Mouse (Mus musculus) left cerebral cortex, adult 2 months (tissue): ENCODE data around the gene Syt12. TPM values are rescaled to one million over a fixed set of nuclear protein-coding genes. Genes with fewer than 3 reads are reported as not detected.

Source experiments
- DNase-seq, 2 experiments: peaks; one replicate each; pipeline ENCODE4 v3.0.0; 2021 to 2022; ENCODE audit warnings: low spot score in 2 of 2, mixed read lengths in 1 of 2; ENCODE audit errors: extremely low spot score in 1 of 2
- H3K27ac ChIP-seq: fragments of 200-600 bp; 2 replicates; pipeline ENCODE4 v1.8.1; 2022
- H3K4me3 ChIP-seq: fragments of 200-600 bp; 2 replicates; pipeline ENCODE4 v1.8.1; 2022
- CTCF ChIP-seq: fragments of 200-600 bp; IDR thresholded peaks from 2 replicates; pipeline ENCODE4 v1.8.1; 2022; ENCODE audit warnings: antibody characterized with exemption, mild to moderate bottlenecking, moderate library complexity
- intact Hi-C: fragments of 180-260 bp; cut with DNase I; formaldehyde crosslinking; loops from one replicate; pipeline ENCODE4 v1.15.1; 2025
- long read RNA-seq, 2 experiments: library from polyadenylated mRNA; stranded (forward); transcript quantifications; one replicate each; pipeline ENCODE4 v2.0.0; 2021; ENCODE audit warnings: borderline mapping rate in 2 of 2
- total RNA-seq, 2 experiments: library from RNA; stranded (reverse); gene quantifications; 2 replicates each; pipeline ENCODE4 v1.2.3; 2021

Gene Syt12
- total RNA-seq, result 10 to 100 TPM; 36.8 to 39.8 TPM
- long read RNA-seq, experiment 1, transcript Syt12-201 (8 exons, 3,581 nt), result major isoform, 55 of 58 reads
- long read RNA-seq, experiment 1, partial matches to known transcripts, result 1 of 58 reads
- long read RNA-seq, experiment 1, other reads (novel, unspliced or antisense), result 2 of 58 reads
- long read RNA-seq, experiment 2, transcript Syt12-201 (8 exons, 3,581 nt), result major isoform, 20 of 30 reads
- long read RNA-seq, experiment 2, partial matches to known transcripts, result 4 of 30 reads
- long read RNA-seq, experiment 2, other reads (novel, unspliced or antisense), result 6 of 30 reads

- H3K27ac ChIP-seq, result peak within 1 kb of the TSS; percentile 92
- DNase-seq, result peak; percentile 59 to 72
- peak within 1 kb of the TSS; percentile 77 for H3K4me3 ChIP-seq
- intact Hi-C loops, result loop anchor here (5.0 kb wide), 2 partner anchors 80 to 220 kb away; partner anchors contain the start of genes Gm960 and Kdm2a
- no peak for TF ChIP-seq CTCF
Observed at GRCm38 (mm10) chr19:4477345-4478189, at the start of gene Syt12. TSS of gene Syt12 (minus strand) at chr19:4477447.

- no peak for DNase-seq
- TF ChIP-seq CTCF, result no peak
- intact Hi-C loops, result no loop called here
- no peak overlapping the region for H3K4me3 ChIP-seq
- H3K27ac ChIP-seq, result no peak overlapping the region
Observed at GRCm38 (mm10) chr19:4521426-4522050, 44.3 kb upstream of the Syt12 start.

DNA sequence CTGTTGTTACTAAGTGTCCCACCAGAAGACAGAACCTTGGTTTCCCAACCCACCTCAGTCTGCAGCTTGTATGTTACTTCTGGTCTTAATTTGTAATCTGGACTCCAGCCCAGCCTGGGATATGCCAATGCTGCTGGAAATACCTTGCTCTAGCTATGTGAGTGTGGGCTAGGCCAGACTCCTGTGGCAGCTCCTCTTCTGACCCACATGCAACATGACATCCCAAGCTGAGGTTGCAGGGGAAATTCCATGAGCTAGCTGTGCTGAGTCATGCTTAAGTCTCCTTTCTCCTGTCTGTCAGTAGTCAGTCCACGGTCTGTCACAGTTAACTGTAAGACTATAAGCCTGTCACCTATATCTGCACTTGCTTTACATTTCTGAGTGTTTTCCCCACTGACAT is 40.2 kb upstream of the Syt12 start:
- Histone ChIP-seq H3K27ac (no peak overlapping the region), H3K4me3 (no peak overlapping the region)
- intact Hi-C loops, result no loop called here
- no peak for DNase-seq
- TF ChIP-seq CTCF, result no peak

GRCm38 (mm10) chr19:4516288-4516687 is 39.0 kb upstream of the Syt12 start:
- H3K27ac ChIP-seq, result no peak overlapping the region
- intact Hi-C loops, result no loop called here
- H3K4me3 ChIP-seq, result no peak overlapping the region
- no peak for DNase-seq
- no peak for TF ChIP-seq CTCF

DNA sequence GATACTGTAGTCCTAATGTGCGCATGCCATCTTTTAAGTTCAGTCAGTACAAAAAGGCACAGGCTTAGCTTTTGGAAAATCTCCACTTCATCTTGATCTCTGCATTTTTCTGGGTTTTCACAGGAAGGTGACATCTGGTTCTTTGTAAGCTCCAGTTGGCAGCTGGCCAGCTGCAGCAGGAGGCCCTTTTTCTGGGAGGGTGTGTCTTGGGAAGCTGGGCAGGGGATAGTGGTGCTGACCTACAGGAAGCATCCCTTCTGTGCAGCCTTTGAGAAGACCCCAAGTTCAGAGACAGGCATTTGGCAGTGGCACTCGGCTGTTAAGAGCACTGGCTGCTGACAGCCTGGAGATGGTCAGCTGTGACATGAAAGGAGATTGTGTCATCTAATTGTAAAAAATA is 38.5 kb upstream of the Syt12 start:
- H3K4me3 ChIP-seq, result no peak overlapping the region
- intact Hi-C loops, result no loop called here
- DNase-seq, result no peak
- TF ChIP-seq CTCF, result no peak
- no peak overlapping the region for H3K27ac ChIP-seq

- no peak for DNase-seq
- no peak overlapping the region for H3K27ac ChIP-seq
- no peak for TF ChIP-seq CTCF
- intact Hi-C loops, result loop anchor here (5.0 kb wide), 2 partner anchors 44 to 59 kb away; no protein-coding TSS in a partner anchor
- H3K4me3 ChIP-seq, result no peak overlapping the region
Observed at GRCm38 (mm10) chr19:4513236-4513858, 36.1 kb upstream of the Syt12 start.

GRCm38 (mm10) chr19:4511116-4511841 is 34.0 kb upstream of the Syt12 start:
- intact Hi-C loops, result loop anchor here (2.0 to 5.0 kb wide), 4 partner anchors 26 to 104 kb away; partner anchors contain the start of gene Lrfn4
- H3K4me3 ChIP-seq, result peak overlapping the region; percentile 93
- no peak for DNase-seq
- TF ChIP-seq CTCF, result no peak
- H3K27ac ChIP-seq, result no peak overlapping the region

DNA sequence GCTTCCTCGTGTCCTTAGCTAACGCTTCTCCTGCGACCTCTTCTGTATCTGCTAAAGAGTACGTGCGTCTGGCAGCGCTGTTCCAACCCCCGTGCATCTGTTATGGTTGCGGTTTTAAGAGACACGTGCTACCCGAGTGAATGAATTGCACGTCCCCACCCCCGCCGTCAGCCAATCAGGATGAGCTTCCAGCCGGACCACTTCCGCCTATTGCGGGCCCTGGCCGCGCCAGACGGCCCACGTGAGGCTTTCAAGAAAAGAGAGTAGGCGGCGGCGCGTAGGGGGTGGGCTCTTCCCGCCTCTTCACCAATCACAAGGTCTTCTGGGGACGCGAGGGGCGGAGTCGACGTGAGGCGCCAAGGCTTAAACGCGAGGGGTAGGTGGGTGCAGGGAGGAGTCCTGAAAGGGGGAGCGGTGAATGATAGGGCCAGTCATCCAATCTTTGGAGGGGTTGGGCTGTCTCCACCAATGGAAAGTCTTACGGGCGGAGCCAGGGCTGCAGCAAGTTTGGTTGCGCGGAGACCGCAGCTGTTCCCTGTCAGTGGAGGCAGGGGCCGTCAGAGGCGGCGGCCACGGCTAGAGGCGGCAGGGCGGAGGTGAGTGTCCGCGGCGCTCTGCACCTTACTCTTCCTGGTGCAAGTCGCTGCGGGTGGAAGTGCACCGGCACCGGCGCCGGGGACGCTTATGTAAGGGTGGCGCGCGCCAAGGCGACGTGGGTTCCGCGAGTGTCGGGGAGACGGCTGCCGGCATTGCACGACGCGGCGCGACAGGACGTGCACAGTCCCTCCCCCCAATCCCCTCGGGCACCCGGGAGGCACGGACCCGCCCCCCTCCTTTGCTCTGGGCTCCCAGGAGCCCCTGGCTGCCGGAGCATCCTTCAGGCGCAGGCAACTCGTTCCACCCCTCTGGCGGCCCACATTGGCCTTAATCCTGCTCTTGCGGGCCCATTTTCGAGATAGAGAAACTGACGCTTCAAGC is 33.0 kb upstream of the Syt12 start, which contains the start of gene Pcx:
Pcx (plus strand) TSS at position 487 of the 978 bp plus-strand sequence.
- peak within 1 kb of the TSS; percentile 65 for H3K27ac ChIP-seq
- intact Hi-C loops, result loop anchor here (2.0 to 10.0 kb wide), 5 partner anchors 25 to 335 kb away; partner anchors contain the start of gene Lrfn4
- DNase-seq, result peak; percentile 97 to 99
- TF ChIP-seq CTCF, result no peak
- H3K4me3 ChIP-seq, result peak within 1 kb of the TSS; percentile 93

- Histone ChIP-seq H3K4me3 (no peak overlapping the region), H3K27ac (no peak overlapping the region)
- intact Hi-C loops, result loop anchor here (10.0 kb wide), 1 partner anchor 337 kb away; no protein-coding TSS in a partner anchor
- TF ChIP-seq CTCF, result no peak
- DNase-seq, result no peak
Observed at GRCm38 (mm10) chr19:4507746-4508145, 30.5 kb upstream of the Syt12 start.

- intact Hi-C loops, result loop anchor here (10.0 kb wide), 1 partner anchor 340 kb away; no protein-coding TSS in a partner anchor
- no peak overlapping the region for H3K4me3 ChIP-seq
- DNase-seq, result no peak
- no peak for TF ChIP-seq CTCF
- no peak overlapping the region for H3K27ac ChIP-seq
Observed at GRCm38 (mm10) chr19:4504830-4505229, 27.6 kb upstream of the Syt12 start.
